Comparison of ENCODE assay signal across 15 mouse cellular contexts in the genomic region with DNA sequence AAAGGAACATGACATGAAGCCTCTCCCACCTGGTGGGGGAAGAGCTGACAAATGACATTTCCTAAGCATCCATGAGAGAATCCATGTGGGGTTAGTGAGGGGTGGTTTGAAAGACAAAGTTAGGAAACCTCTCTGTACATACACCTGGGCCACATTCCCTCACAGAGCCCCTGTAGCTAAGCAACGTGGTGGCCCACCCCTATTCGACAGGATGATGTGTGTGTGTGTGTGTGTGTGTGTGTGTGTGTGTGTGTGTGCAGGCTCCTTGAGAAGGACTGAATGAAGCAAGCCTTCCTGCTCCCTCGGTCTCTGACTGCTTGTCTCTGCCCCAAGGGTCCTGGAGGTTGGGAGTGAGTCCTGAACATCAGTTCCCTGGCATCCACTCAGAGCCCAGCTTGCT.
A peak's percentile ranks its signal among the peaks of the same experiment; 100 is the strongest.
DNase-seq lines count a peak whose midpoint lies in the region; ATAC-seq lines count a peak whose summit lies in the region.
"Had no signal": no experiment of that assay in that cellular context is flagged by ENCODE, and none has a peak within 500 bp of the region (broad histone marks: within the 10 kb centered on the region; RNA-seq: fewer than 3 reads in every experiment).

No protein-coding gene starts in this region.

- H3K27me3 ChIP-seq in hindbrain, embryonic 10.5 days (ENCODE audit: insufficient read depth, poor library complexity, severe bottlenecking): no peaks in the 10 kb centered on the region
- no peaks in the 10 kb centered on the region for H3K27me3 ChIP-seq in hindbrain, embryonic 12.5 days
- no peaks in the 10 kb centered on the region; the same call in 1 of the 2 replicates for H3K27me3 ChIP-seq in neural tube, embryonic 13.5 days
- no peaks in the 10 kb centered on the region for H3K27me3 ChIP-seq in limb, embryonic 11.5 days (ENCODE audit: control insufficient read depth, insufficient read depth, low read length)
- H3K27me3 ChIP-seq in intestine, embryonic 16.5 days (replicated peaks; ENCODE audit: control insufficient read depth, insufficient read depth, low read length): no peaks in the 10 kb centered on the region

- peaks cover 21% of the 10 kb centered on the region for H3K4me1 ChIP-seq in hindbrain, embryonic 10.5 days (replicated peaks)
- peaks cover 11% of the 10 kb centered on the region for H3K4me1 ChIP-seq in hindbrain, embryonic 12.5 days
- peaks cover 17% of the 10 kb centered on the region for H3K4me1 ChIP-seq in neural tube, embryonic 13.5 days (replicated peaks)
- 0 out of 2 replicates have a peak, but pooled peaks cover 3% of the 10 kb centered on the region for H3K4me1 ChIP-seq in limb, embryonic 11.5 days (ENCODE audit: control insufficient read depth, insufficient read depth, low read length)
- peaks cover 11% of the 10 kb centered on the region for H3K4me1 ChIP-seq in intestine, embryonic 16.5 days (ENCODE audit: control insufficient read depth, insufficient read depth, low read length)

- H3K4me3 ChIP-seq in hindbrain, embryonic 10.5 days: no peak overlapping the region
- H3K4me3 ChIP-seq in hindbrain, embryonic 12.5 days: no peak overlapping the region
- H3K4me3 ChIP-seq in neural tube, embryonic 13.5 days: no peak overlapping the region
- H3K4me3 ChIP-seq in limb, embryonic 11.5 days (ENCODE audit: low read depth, low read length): no peak overlapping the region
- H3K4me3 ChIP-seq in intestine, embryonic 16.5 days (ENCODE audit: low read length): no peak overlapping the region
- H3K4me3 ChIP-seq: forebrain, embryonic 10.5 days; left cerebral cortex, adult 2 months had no signal

- H3K4me2 ChIP-seq in hindbrain, embryonic 12.5 days (replicated peaks): no peak overlapping the region
- no peak overlapping the region for H3K4me2 ChIP-seq in neural tube, embryonic 13.5 days
- H3K4me2 ChIP-seq in limb, embryonic 11.5 days (ENCODE audit: low read depth, severe bottlenecking): no peak overlapping the region
- no peak overlapping the region for H3K4me2 ChIP-seq in intestine, embryonic 16.5 days (ENCODE audit: low read depth, low read length)
- H3K4me2 ChIP-seq: heart, embryonic 11.5 days had no signal

- WGBS in hindbrain, embryonic 10.5 days: 49% methylated on average over 3 of the region's 3 CpGs
- WGBS in hindbrain, embryonic 12.5 days: 25% methylated on average over 3 of the region's 3 CpGs
- 33% methylated on average over 3 of the region's 3 CpGs for WGBS in neural tube, embryonic 13.5 days
- 44% methylated on average over 3 of the region's 3 CpGs for WGBS in limb, embryonic 11.5 days
- WGBS in intestine, embryonic 16.5 days: 30% methylated on average over 3 of the region's 3 CpGs

- H3K36me3 ChIP-seq in hindbrain, embryonic 10.5 days: no peaks in the 10 kb centered on the region
- H3K36me3 ChIP-seq in hindbrain, embryonic 12.5 days: no peaks in the 10 kb centered on the region
- no peaks in the 10 kb centered on the region for H3K36me3 ChIP-seq in neural tube, embryonic 13.5 days
- no peaks in the 10 kb centered on the region for H3K36me3 ChIP-seq in limb, embryonic 11.5 days (ENCODE audit: control insufficient read depth, insufficient read depth, low read length)
- no peaks in the 10 kb centered on the region for H3K36me3 ChIP-seq in intestine, embryonic 16.5 days (ENCODE audit: control insufficient read depth, insufficient read depth, low read length)
- H3K36me3 ChIP-seq: forebrain, embryonic 10.5 days had no signal

- intact Hi-C loops in gastrocnemius, postnatal 36 days (cut with DNase I): no loop called here

- no peak overlapping the region for H3K9ac ChIP-seq in hindbrain, embryonic 12.5 days
- no peak overlapping the region for H3K9ac ChIP-seq in neural tube, embryonic 13.5 days
- no peak overlapping the region for H3K9ac ChIP-seq in limb, embryonic 11.5 days (ENCODE audit: low read length)
- H3K9ac ChIP-seq in intestine, embryonic 16.5 days (ENCODE audit: low read depth, low read length): no peak overlapping the region

- ATAC-seq in hindbrain, embryonic 12.5 days (ENCODE audit: low FRiP score): no peak
- 0 out of 2 replicates have a peak, but pooled peaks have one; percentile 16 for ATAC-seq in neural tube, embryonic 13.5 days (ENCODE audit: low read depth)
- 0 out of 2 replicates have a peak, but pooled peaks have one; percentile 24 for ATAC-seq in limb, embryonic 11.5 days (ENCODE audit: insufficient number of reproducible peaks, low FRiP score, low TSS enrichment, low read depth)
- no peak for ATAC-seq in intestine, embryonic 16.5 days

- DNase-seq in hindbrain, embryonic 10.5 days (ENCODE audit: low spot score): no peak
- no peak for DNase-seq in neural tube, embryonic 10.5 days (ENCODE audit: extremely low spot score, low spot score)
- no peak for DNase-seq in limb, embryonic 11.5 days (ENCODE audit: low spot score)
- DNase-seq in gastrocnemius, postnatal 4 days (ENCODE audit: low spot score in 2 of 2): no peak
- no peak for DNase-seq in gastrocnemius, postnatal 36 days
- DNase-seq: cerebellum, adult 2 months; kidney, postnatal 14 days; liver; right cerebral cortex, postnatal 4 days had no signal

- no peaks in the 10 kb centered on the region for H3K9me3 ChIP-seq in hindbrain, embryonic 10.5 days
- no peaks in the 10 kb centered on the region for H3K9me3 ChIP-seq in hindbrain, embryonic 12.5 days (replicated peaks)
- no peaks in the 10 kb centered on the region for H3K9me3 ChIP-seq in neural tube, embryonic 13.5 days
- no peaks in the 10 kb centered on the region for H3K9me3 ChIP-seq in limb, embryonic 11.5 days (ENCODE audit: control insufficient read depth, low read length)
- no peaks in the 10 kb centered on the region for H3K9me3 ChIP-seq in intestine, embryonic 16.5 days (ENCODE audit: control insufficient read depth, low read length)
- H3K9me3 ChIP-seq: forebrain, embryonic 10.5 days had no signal

- H3K27ac ChIP-seq in hindbrain, embryonic 10.5 days: peak overlapping the region; percentile 35; the same call in 1 of the 2 replicates
- no peak overlapping the region for H3K27ac ChIP-seq in hindbrain, embryonic 12.5 days
- peak overlapping the region; percentile 81; the same call in 1 of the 2 replicates for H3K27ac ChIP-seq in neural tube, embryonic 13.5 days (replicated peaks)
- H3K27ac ChIP-seq in limb, embryonic 11.5 days (replicated peaks; ENCODE audit: low read depth, low read length): no peak overlapping the region
- H3K27ac ChIP-seq in intestine, embryonic 16.5 days (ENCODE audit: low read length): no peak overlapping the region
- H3K27ac ChIP-seq: left cerebral cortex, adult 2 months had no signal

Comparison
In these comparisons a context has a peak if more than half of its experiments do, and no peak if none do; other contexts are left out.
1. H3K27ac ChIP-seq: peak in hindbrain, embryonic 10.5 days (single experiment) and neural tube, embryonic 13.5 days (single experiment); none in hindbrain, embryonic 12.5 days (single experiment), limb, embryonic 11.5 days (single experiment) and intestine, embryonic 16.5 days (single experiment).
2. ATAC-seq: peak in neural tube, embryonic 13.5 days (single experiment) and limb, embryonic 11.5 days (single experiment); none in hindbrain, embryonic 12.5 days (single experiment) and intestine, embryonic 16.5 days (single experiment).